Mouse (Mus musculus) adrenal gland, adult 18-20 months (tissue): ENCODE data around the gene Usp48. TPM values are rescaled to one million over a fixed set of nuclear protein-coding genes. Genes with fewer than 3 reads are reported as not detected.
A peak's percentile ranks its signal among the peaks of the same experiment; 100 is the strongest.
"Not testable (repeated sequence)": the region's sequence is repeated elsewhere in the genome, so short reads cannot be mapped to it uniquely, and the experiment has no call there.

Source experiments
- DNase-seq, 2 experiments: peaks; one replicate each; pipeline ENCODE4 v3.0.0; 2021 to 2022; ENCODE audit warnings: low spot score in 2 of 2
- long read RNA-seq, 2 experiments: library from polyadenylated mRNA; stranded (forward); transcript quantifications; one replicate each; pipeline ENCODE4 v2.0.0; 2021
- total RNA-seq, 2 experiments: library from RNA; stranded (reverse); gene quantifications; 1 replicate in 1 of 2; 2 replicates in 1 of 2; pipeline ENCODE4 v1.2.3; 2021

Gene Usp48
- 100 to 1,000 TPM in 1 of 2 experiments, 10 to 100 TPM in 1; 92.3 to 111 TPM for total RNA-seq
- long read RNA-seq, experiment 1, full-length matches to known transcripts = 5 of 52 reads
- long read RNA-seq, experiment 1, partial matches to known transcripts = 7 of 52 reads
- long read RNA-seq, experiment 1, other reads (novel, unspliced or antisense) = 40 of 52 reads
- long read RNA-seq, experiment 2, full-length matches to known transcripts = 39 of 163 reads
- long read RNA-seq, experiment 2, partial matches to known transcripts = 38 of 163 reads
- long read RNA-seq, experiment 2, other reads (novel, unspliced or antisense) = 86 of 163 reads

DNA sequence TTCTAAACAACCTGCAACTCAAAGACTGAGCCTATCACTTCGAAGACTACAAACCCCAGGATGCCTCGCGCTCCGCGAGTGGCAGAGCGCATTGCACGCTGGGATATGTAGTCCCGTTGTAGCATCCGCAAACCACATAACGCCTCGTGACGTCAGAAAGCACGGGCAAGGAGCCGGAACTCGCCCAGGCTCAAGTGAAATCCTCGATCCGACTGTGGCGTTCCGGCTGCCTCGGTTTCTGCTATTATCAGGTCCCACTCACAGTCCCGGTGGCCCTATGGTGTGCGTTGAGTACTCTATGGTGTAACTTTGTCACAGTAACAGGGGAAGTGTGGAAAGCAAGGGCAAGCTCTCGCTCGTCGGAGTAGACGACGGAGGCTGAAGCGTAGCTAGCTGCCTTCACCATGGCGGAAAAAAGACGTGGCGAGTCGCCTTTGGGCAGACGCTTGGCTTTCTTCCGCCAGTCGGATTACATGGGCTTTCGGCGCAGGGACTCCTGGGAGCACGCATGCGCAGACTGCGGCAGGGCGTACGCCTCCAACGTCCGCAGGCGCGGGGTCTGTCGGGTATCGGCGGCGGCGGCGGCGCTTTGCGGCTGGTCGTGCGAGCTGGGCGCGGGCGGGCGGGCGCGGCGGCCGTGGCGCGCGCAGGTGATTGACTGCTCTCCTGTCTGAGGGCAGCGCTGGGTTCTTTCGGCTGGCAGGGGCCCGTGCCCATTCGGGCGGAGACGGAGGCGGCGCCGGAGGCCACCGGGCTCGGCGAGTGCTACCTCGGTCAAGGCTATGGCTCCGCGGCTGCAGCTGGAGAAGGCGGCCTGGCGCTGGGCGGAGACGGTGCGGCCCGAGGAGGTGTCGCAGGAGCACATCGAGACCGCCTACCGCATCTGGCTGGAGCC, at the start of gene Usp48:
Usp48 (plus strand) TSS at position 155 of the 895 bp plus-strand sequence.
- DNase-seq = peak; percentile 97 to 98

DNA sequence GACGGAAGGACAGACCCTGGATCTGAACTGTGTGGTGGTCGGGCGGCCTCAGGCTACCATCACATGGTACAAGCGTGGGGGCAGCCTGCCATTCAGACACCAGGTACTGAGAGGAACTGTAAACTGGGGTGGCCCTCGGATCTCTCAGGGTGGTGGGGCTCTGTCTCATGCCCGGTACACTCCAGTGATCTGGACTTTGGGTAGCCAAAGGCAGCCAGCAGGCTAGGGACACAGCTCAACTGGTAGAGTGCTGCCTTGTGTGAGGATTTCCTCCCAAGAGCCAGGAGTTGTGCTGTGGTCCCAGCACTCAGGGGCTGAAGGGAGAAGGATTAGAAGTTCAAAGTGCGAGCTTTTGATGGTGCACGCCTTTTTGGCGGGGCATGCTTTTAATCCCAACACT, 48.0 kb upstream of the Usp48 start:
- no peak for DNase-seq

DNA sequence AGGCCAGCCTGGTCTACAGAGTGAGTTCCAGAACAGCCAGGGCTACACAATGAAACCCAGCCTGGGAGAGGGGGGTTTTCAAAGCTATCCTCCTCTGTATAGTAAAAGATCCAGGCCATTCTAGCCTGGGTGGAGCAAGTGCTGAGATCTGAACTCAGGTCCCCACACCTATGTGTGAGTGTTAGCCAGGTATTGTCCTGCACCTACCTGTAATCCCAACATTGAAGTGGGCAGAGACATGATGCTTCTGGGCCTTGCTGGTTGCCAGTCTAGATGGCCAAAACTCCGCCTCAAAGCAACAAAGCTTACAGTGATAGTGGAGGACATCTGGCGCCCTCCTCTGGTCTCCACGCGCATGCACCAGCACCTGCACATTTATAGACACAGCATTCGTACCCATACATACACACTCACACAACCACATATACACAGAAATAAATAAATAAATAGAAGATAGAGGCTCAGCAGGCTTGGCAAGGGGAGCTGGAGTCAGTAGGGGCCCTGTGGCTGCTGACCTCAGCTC, 47.5 kb upstream of the Usp48 start:
- peak in 1 of 2 experiments; percentile 27 for DNase-seq

- no peak for DNase-seq
Measured at GRCm38 (mm10) chr4:137553466-137553865, 40.1 kb upstream of the Usp48 start.

GRCm38 (mm10) chr4:137556673-137557210, 36.8 kb upstream of the Usp48 start:
- no peak for DNase-seq

GRCm38 (mm10) chr4:137569873-137570272, 23.7 kb upstream of the Usp48 start:
- no peak for DNase-seq

DNA sequence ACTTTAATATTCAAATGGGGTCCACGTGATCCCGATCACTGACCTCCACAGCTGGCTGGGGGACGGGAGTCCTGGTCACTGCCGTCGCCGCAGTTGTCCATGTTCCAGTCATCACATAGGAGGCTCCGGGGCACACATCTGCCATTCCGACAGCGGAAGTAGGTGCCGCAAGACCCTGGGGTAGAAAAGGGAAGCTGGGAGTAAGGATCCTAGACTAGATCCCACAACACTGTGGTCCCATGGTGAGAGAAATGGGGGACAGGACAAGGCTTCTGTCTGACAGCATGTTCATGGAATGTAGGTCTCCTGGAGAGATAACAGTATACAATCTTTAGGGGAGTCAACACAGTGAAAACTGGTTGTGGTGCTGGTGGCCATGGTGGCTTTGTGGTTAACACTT, 19.1 kb upstream of the Usp48 start, which contains the start of gene Ldlrad2:
Ldlrad2 (minus strand) TSS at position 101 of the 400 bp plus-strand sequence.
- no peak for DNase-seq

DNA sequence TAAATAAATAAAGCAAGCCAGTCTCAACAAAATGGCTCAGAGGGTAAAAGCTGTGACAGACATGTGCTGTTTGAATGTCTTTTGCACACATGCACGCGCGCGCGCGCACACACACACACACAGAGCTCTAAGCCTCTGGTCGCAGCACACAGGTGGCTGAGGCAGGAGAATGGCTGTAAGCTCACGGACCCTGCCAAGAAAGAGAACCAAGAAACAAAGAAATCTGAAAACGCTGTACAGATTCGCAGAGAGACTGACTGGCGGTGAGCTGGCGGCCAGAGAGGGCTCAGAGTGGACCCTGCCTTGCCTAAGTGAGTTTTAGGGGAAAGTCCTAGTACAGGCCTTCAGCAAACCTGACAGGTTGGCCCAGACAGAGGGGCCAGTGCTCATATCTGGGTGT, 16.1 kb upstream of the Usp48 start:
- DNase-seq = no peak

- peak; percentile 52 to 59 for DNase-seq
Measured at GRCm38 (mm10) chr4:137578181-137578845, 15.2 kb upstream of the Usp48 start.

GRCm38 (mm10) chr4:137579789-137580188, 13.8 kb upstream of the Usp48 start:
- no peak for DNase-seq

DNA sequence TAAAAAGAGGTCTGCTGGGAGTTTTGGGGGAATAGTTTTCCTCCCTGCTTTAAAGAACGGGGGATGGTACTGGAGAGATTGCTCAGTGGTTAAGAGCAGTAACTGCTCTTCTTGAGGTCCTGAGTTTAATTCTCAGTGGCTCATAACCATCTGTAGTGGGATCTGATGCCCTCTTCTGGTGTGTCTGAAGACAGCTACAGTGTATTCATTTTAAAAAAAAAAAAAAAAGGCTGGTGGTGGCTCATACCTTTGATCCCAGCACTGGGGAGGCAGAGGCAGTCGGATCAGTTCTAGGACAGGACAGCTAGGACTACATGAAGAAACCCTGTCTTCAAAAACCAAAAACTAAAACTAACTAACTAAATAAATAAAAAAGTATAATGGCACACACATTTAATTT, 13.3 kb upstream of the Usp48 start:
- DNase-seq = no peak

DNA sequence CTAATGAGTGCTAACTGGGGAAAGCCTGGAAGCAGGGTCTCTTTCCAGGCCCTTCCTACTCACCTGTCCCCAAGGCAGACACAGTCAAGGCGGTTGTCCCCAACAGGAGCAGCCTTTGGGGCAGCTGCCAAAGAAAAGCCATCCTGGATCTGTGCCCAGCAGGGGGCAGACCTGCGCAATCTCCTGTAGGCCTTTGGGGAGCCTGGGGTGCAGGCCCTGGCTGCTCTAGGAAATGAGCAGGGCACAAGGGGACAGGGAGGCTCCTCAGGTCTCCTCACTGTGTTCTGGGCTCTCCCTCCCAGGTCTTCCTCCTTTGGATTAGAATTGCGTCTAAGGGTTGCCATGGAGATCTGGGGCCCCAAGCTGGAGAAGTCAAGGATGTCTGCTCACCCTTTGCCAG, 11.7 kb upstream of the Usp48 start:
- DNase-seq = peak; percentile 63 to 64

DNA sequence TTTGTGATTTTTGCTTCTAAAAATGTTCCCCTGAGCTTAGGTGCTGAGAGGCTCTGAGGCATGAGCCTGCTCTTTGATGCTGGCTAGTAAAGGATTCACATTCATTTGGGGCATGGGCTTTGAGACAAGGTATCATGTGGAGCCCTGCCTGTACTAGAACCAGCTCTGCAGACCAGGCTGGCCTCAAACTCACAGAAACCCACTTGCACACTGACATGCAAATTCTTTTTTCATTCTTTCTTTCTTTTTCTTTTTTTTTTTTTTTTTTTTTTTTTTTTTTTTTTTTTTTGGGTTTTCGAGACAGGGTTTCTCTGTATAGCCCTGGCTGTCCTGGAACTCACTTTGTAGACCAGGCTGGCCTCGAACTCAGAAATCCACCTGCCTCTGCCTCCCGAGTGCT, 4.5 kb upstream of the Usp48 start:
- not testable (repeated sequence) for DNase-seq

GRCm38 (mm10) chr4:137589586-137589985, 4.0 kb upstream of the Usp48 start:
- no peak for DNase-seq

- no peak for DNase-seq
Measured at GRCm38 (mm10) chr4:137590961-137591360, 2.6 kb upstream of the Usp48 start.

- peak in 1 of 2 experiments; percentile 14 for DNase-seq
Measured at GRCm38 (mm10) chr4:137594496-137595270, 1.1 kb downstream of the Usp48 start.

DNA sequence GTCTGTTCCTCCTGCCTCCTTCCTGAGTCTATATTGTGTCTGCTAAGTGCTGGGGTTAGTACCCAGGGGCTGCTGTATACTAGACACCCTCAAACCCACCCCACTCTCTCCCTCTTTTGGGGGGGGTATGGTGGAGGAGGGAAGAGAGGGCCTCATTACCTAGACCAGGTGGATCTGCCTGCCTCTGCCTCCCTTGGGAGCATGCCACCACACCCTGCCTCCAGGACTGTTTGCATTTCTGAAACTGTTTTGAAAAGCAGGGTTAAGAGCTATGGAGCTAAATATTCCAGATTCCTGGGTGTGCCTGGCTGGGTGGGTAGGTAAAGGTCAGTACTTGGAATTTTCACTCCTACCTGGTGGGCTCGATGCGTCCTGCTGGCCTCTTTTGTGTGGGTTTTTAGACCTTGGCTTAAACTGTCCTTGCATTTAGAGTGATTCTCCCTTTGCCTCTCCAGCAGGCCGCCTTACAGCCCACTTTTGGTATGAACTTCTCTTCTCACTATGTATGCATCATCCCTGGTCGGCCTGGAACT, 3.6 kb downstream of the Usp48 start:
- no peak for DNase-seq

- no peak for DNase-seq
Measured at GRCm38 (mm10) chr4:137598577-137598976, 5.0 kb downstream of the Usp48 start.

- DNase-seq = no peak
Measured at GRCm38 (mm10) chr4:137603449-137604171, 10.1 kb downstream of the Usp48 start.
